Mouse (Mus musculus) cortical plate, adult 2 months (tissue): ENCODE measurements around the gene Rbm33.

Source experiments
- CTCF ChIP-seq: fragments of 200-500 bp; IDR thresholded peaks from 2 replicates; pipeline ENCODE4 v1.5.1; 2011; ENCODE audit warnings: mild to moderate bottlenecking, control low read depth, low read length; ENCODE audit not compliant: insufficient read depth; ENCODE audit errors: extremely low read depth
- POLR2A ChIP-seq: fragments of 200-500 bp; IDR thresholded peaks from 2 replicates; pipeline ENCODE4 v1.6.1; 2011; ENCODE audit warnings: mild to moderate bottlenecking, low read length, control low read depth; ENCODE audit not compliant: insufficient read depth; ENCODE audit errors: extremely low read depth

GRCm38 (mm10) chr5:28373498-28374427 lies 56.8 kb downstream of the Rbm33 start:
- TF ChIP-seq CTCF (no peak), POLR2A (no peak)
